Mouse (Mus musculus) thymus, adult 2 months (tissue): ENCODE measurements around the gene Ankle2. TPM values are rescaled to one million over a fixed set of nuclear protein-coding genes. Genes with fewer than 3 reads are reported as not detected.

ENCODE experiments used
- DNase-seq: peaks from one replicate; pipeline ENCODE4 v3.0.0; 2021
- H3K27ac ChIP-seq: fragments of 200-500 bp; 2 replicates; pipeline ENCODE4 v1.5.1; 2012; ENCODE audit warnings: low read length, control low read depth; ENCODE audit not compliant: control insufficient read depth, insufficient read depth
- H3K27me3 ChIP-seq: fragments of 200-500 bp; 2 replicates; pipeline ENCODE4 v1.6.1; 2012; ENCODE audit warnings: mild to moderate bottlenecking, low read length, moderate library complexity, mixed read lengths; ENCODE audit not compliant: control insufficient read depth, insufficient read depth
- H3K36me3 ChIP-seq: fragments of 200-500 bp; 2 replicates; pipeline ENCODE4 v1.6.1; 2012; ENCODE audit warnings: mild to moderate bottlenecking, low read length, moderate library complexity; ENCODE audit not compliant: control insufficient read depth, insufficient read depth
- H3K4me1 ChIP-seq: fragments of 200-500 bp; replicated peaks from 2 replicates; pipeline ENCODE4 v1.6.1; 2012; ENCODE audit warnings: low read length; ENCODE audit not compliant: control insufficient read depth, insufficient read depth
- H3K4me3 ChIP-seq: fragments of 200-500 bp; 2 replicates; pipeline ENCODE4 v1.5.1; 2012; ENCODE audit warnings: mild to moderate bottlenecking, low read length, control low read depth, moderate library complexity; ENCODE audit not compliant: control insufficient read depth, insufficient read depth
- CTCF ChIP-seq: fragments of 200-500 bp; IDR thresholded peaks from 2 replicates; pipeline ENCODE4 v1.5.1; 2012; ENCODE audit warnings: mild to moderate bottlenecking, control low read depth, low read length, moderate library complexity, borderline replicate concordance; ENCODE audit not compliant: control insufficient read depth, poor library complexity, insufficient read depth; ENCODE audit errors: extremely low read depth
- POLR2A ChIP-seq: fragments of 200-500 bp; IDR thresholded peaks from 2 replicates; pipeline ENCODE4 v1.6.1; 2012; ENCODE audit warnings: mild to moderate bottlenecking, low read length, control low read depth, moderate library complexity; ENCODE audit not compliant: control insufficient read depth, poor library complexity, insufficient read depth; ENCODE audit errors: extremely low read depth
- WGBS: fragments of 180-500 bp; shearing (Covaris S2); methylation state at CpG from one replicate; pipeline ENCODE4 v1.1.7; 2018; 5-methylcytosine and 5-hydroxymethylcytosine counted together
- polyA plus RNA-seq: library from polyadenylated mRNA; depleted of rRNA; stranded (reverse); fragments of >200 nt; gene quantifications from 2 replicates; pipeline ENCODE4 v1.2.3, GENCODE M21; 2012

The Ankle2 gene
- polyA plus RNA-seq, 1 experiment: 12.9 TPM

GRCm38 (mm10) chr5:110220331-110220730 is 10.5 kb upstream of the Ankle2 start:
- no peak for DNase-seq
- Histone ChIP-seq H3K27me3 (no peaks in the 10 kb centered on the region), H3K36me3 (peaks cover 75% of the 10 kb centered on the region), H3K4me3 (no peak overlapping the region), H3K4me1 (no peaks in the 10 kb centered on the region), H3K27ac (no peak overlapping the region)
- 98% methylated on average over 4 of the region's 4 CpGs for WGBS
- no peak for TF ChIP-seq CTCF
- no peak for TF ChIP-seq POLR2A

GRCm38 (mm10) chr5:110222757-110223156 is 8.0 kb upstream of the Ankle2 start:
- Histone ChIP-seq H3K27ac (no peak overlapping the region), H3K36me3 (peaks cover 62% of the 10 kb centered on the region), H3K4me3 (no peak overlapping the region), H3K27me3 (no peaks in the 10 kb centered on the region), H3K4me1 (no peaks in the 10 kb centered on the region)
- WGBS: 99% methylated on average over 6 of the region's 6 CpGs
- TF ChIP-seq POLR2A (no peak), CTCF (no peak)
- DNase-seq: no peak

GRCm38 (mm10) chr5:110225056-110225455 is 5.7 kb upstream of the Ankle2 start:
- H3K4me1 ChIP-seq: no peaks in the 10 kb centered on the region
- TF ChIP-seq CTCF (no peak), POLR2A (no peak)
- H3K27me3 ChIP-seq: no peaks in the 10 kb centered on the region
- no peak overlapping the region for H3K27ac ChIP-seq
- 91% methylated on average over 3 of the region's 3 CpGs for WGBS
- no peak overlapping the region for H3K4me3 ChIP-seq
- peaks cover 40% of the 10 kb centered on the region for H3K36me3 ChIP-seq
- DNase-seq: no peak

- peaks cover 3% of the 10 kb centered on the region for H3K4me1 ChIP-seq
- H3K27me3 ChIP-seq: no peaks in the 10 kb centered on the region
- H3K27ac ChIP-seq: no peak overlapping the region
- no peak for TF ChIP-seq POLR2A
- TF ChIP-seq CTCF: no peak
- WGBS: 88% methylated on average over 1 of the region's 1 CpGs
- no peak overlapping the region for H3K4me3 ChIP-seq
- H3K36me3 ChIP-seq: peaks cover 19% of the 10 kb centered on the region
- no peak for DNase-seq
Measured at GRCm38 (mm10) chr5:110227336-110227883, 3.4 kb upstream of the Ankle2 start.

DNA sequence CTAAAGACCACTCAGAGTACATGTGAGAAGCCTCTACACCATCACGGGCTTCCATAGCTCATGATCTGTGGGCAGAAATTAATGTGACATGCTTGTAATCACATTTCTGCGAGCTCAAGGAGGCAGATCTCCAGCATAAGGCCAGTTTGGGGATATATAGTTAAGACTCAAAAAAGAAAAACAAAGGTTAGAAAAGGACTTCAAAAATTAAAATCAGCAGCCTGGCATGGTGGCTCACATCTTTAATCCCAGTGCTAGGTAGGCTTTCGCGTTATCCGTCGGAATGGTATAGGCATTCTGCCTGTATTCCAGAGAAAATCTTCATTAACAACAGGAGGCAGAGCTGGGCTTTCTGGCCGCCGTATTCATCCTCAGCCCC is 414 bp upstream of the Ankle2 start:
- TF ChIP-seq POLR2A (no peak), CTCF (no peak)
- H3K27ac ChIP-seq: no peak overlapping the region
- 0 out of 2 replicates have a peak, but pooled peaks cover 8% of the 10 kb centered on the region for H3K36me3 ChIP-seq
- H3K4me3 ChIP-seq: peak overlapping the region; percentile 88
- WGBS: 4% methylated on average over 8 of the region's 8 CpGs
- H3K4me1 ChIP-seq: peaks cover 3% of the 10 kb centered on the region
- DNase-seq: no peak
- no peaks in the 10 kb centered on the region for H3K27me3 ChIP-seq

- peak; percentile 15 for DNase-seq
- no peak for TF ChIP-seq CTCF
- TF ChIP-seq POLR2A: no peak
- peaks cover 3% of the 10 kb centered on the region for H3K4me1 ChIP-seq
- H3K27ac ChIP-seq: no peak overlapping the region
- H3K27me3 ChIP-seq: no peaks in the 10 kb centered on the region
- WGBS: 40% methylated on average over 13 of the region's 13 CpGs
- peaks cover 14% of the 10 kb centered on the region; the same call in 1 of the 2 replicates for H3K36me3 ChIP-seq
- H3K4me3 ChIP-seq: peak overlapping the region; percentile 15
Measured at GRCm38 (mm10) chr5:110231638-110232037, 834 bp downstream of the Ankle2 start.

DNA sequence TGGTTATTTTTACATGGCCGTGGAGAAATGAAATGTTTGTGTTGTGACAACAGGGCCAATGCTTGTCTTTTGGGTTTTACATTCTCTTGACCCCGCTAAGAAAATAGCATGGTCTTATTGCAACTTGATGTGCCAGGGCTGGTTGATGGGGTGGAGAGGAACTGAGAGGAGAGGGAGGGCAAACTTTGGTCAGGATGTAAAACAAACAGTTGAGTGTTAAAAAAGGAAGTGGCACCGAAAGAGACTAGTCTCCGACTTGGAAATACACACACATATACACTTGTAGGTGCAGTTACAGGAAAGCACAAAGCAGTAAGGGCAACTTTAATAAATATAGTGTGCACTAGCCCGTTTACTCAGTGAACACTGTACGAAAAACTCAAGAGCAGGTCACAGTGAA is 1.5 kb downstream of the Ankle2 start:
- no peak for DNase-seq
- Histone ChIP-seq H3K27me3 (no peaks in the 10 kb centered on the region), H3K4me3 (no peak overlapping the region), H3K4me1 (peaks cover 3% of the 10 kb centered on the region), H3K27ac (no peak overlapping the region), H3K36me3 (peaks cover 20% of the 10 kb centered on the region)
- WGBS: 20% methylated on average over 6 of the region's 6 CpGs
- TF ChIP-seq CTCF: no peak
- no peak for TF ChIP-seq POLR2A
